Mouse (Mus musculus) stomach, postnatal 0 days (tissue): ENCODE measurements around the gene Zfand2a.

Experiments used
- CTCF ChIP-seq: IDR thresholded peaks from 2 replicates; pipeline ENCODE4 v1.5.1; 2016; ENCODE audit warnings: antibody characterized with exemption, low read depth, mild to moderate bottlenecking, moderate library complexity
- EP300 ChIP-seq: optimal IDR thresholded peaks from 2 replicates; pipeline ENCODE3; 2016; ENCODE audit warnings: antibody characterized with exemption

DNA sequence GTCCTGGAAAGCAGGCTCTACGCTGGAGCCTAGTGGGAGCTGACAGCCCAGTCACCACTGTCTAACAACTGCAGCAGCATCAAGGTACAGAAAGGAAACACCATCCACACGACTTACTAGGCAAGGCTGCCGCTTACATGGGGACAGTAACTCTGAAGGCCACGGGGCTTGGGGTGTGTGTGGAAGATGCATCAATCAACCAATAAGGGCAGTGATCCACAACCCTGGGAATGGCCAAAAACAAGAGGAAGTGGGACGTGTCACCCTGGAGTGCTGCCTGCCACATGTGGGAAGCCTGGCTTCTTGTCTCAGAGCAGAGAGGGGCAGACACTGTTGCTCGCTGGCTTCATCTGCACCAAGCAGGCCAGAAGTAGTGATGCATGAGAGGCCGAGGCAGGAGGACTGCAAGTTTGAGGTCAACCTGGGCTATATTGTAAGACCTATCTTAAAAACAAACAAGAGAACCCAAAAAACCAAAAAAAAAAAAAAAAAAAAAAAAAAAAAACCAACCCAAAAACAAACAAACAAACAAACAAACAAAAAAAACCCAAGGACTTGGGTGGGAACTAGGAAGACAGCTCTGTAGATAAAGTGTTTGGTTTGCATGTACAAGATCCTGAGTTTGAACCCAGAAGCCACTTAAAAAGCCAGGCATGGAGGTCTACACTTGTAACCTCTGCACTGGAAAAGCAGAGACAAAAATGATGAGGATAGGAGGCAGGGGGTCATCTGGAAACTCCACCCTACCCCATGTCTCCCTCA is 51.4 kb downstream of the Zfand2a start:
- TF ChIP-seq CTCF (no peak), EP300 (no peak)
